Mouse (Mus musculus): ENCODE measurements around the gene Zcchc13.

The Zcchc13 gene

DNA sequence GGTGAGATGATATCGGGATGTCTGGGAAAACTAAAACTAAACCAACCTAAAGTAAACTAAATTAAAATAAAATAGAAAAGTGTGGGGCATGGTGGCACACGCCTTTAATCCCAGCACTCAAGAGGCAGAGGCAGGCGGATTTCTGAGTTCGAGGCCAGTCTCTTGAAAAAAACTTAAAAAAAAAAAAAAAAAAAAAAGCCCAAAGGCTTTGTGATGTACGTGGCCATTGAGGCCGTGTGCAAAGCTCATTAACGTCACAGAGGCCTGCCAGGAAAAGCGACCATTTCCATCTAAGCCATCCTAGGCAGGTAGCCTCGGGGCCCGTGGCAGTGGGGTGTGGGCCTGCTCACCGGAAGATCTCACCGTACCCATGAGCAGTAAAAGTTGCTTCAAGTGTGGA lies at the start of gene Zcchc13:
Gene Zcchc13, plus strand, starts transcription at position 284 of the 400 bp plus-strand sequence.
- in situ Hi-C loops (cut with MboI; ENCODE audit: unreplicated experiment in 2 of 2): loop anchor here (10.0 to 25.0 kb wide), 2 partner anchors 284 to 343 kb away; no protein-coding TSS in a partner anchor

DNA sequence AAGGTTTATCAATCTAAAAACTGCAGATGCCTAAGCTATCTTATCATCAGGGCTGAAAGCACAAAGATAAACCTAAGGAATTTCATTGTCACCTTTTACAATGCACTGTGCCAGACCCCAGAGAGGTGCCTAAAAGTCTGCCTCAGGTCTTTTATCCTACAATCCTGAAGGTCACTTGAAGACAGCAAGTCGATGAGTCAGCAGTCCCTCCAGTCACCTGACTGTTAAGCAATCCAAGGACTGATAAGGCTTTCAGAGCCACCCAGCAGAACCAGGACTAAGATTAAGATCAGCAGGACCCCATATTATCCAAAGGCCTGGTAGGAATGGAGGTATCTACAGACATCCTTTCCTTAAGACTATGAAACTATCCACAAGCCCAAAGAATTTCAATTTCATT lies 46.1 kb upstream of the Zcchc13 start:
- in situ Hi-C loops (cut with MboI; ENCODE audit: unreplicated experiment in 2 of 2): no loop called here

DNA sequence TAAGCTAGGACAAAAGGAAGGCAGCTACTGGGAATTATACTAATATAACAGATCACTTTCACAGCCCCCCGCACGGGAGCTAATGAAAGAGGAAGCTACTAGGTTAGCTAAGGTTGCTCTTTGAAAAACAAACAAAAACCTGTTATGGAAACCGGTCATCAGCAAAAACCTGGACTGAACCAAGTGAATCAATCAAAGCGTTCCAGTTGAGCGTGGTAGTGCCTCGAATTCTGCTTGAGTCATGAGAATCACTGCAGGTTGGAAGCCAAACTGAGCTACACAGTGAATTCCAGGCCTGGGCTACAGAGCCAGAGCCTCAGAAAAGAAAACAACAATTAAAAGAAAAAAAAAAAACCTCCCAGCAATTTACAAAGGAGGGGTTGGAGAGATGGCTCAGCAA lies 38.3 kb upstream of the Zcchc13 start:
- in situ Hi-C loops (cut with MboI; ENCODE audit: unreplicated experiment in 2 of 2): no loop called here

- in situ Hi-C loops (cut with MboI; ENCODE audit: unreplicated experiment in 2 of 2): loop anchor here in 1 of 2 experiments (25.0 kb wide), 4 partner anchors 885 to 1515 kb away; partner anchors contain the start of genes Phka1 and Uprt
These were observed 27.8 kb upstream of the Zcchc13 start for GRCm38 (mm10) chrX:103602553-103602952.

DNA sequence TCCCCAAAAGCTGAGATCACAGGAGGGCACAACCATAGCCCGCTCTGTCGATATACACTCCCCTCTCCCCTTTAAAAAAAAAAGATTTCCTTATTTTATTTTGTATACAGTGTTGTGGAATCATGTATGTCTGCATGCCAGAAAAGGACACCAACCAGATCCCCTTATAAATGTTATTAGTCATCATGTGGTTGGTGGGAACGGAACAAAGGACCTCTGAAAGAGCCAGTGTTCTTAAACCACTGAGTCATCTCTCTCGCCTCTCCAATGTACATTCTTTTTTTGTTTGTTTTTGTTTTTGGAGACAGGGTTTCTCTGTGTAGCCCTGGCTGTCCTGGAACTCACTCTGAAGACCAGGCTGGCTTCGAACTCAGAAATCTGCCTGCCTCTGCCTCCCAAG lies 26.2 kb upstream of the Zcchc13 start:
- in situ Hi-C loops (cut with MboI; ENCODE audit: unreplicated experiment in 2 of 2): loop anchor here in 1 of 2 experiments (25.0 kb wide), 4 partner anchors 883 to 1517 kb away; partner anchors contain the start of genes Phka1 and Uprt

DNA sequence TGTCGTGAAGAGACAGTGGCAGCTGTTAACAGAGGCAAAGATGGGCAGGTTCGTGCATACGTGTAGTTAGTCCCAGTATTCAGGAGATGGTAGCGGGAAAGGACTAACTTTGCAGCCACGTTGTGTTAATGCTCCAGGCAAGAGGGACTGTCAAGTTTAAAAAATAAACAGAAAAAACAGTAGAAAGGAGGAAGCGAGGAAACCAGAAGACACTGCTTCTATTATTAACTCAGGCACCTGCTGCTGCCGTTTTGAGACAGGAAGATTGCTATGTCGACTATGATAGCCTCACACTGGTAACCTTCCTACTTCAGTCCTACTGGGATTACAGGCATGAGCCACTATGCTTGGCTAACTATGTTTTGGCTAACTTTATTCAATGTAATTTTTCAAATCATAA lies 24.9 kb upstream of the Zcchc13 start:
- in situ Hi-C loops (cut with MboI; ENCODE audit: unreplicated experiment in 2 of 2): loop anchor here in 1 of 2 experiments (25.0 kb wide), 4 partner anchors 882 to 1518 kb away; partner anchors contain the start of genes Phka1 and Uprt

DNA sequence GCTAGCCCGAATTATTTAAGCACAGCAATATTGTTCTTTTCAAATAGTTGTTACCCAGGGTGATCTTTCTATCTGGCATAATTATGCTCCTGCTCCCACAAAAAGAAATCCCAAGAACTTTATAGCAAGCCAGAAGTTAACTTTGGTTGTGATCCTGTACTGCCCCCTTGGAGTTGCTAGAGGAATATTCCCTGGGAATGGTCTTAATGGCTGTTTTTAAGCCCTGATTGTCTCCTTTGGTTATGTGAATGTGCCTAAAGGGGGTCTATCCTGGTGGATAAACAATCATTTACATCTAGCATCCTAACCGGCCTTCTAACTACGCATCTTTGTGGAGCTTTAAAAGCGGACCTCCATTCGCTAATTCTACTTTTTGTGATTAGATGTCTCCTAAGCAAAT lies 20.0 kb upstream of the Zcchc13 start:
- in situ Hi-C loops (cut with MboI; ENCODE audit: unreplicated experiment in 2 of 2): loop anchor here in 1 of 2 experiments (25.0 kb wide), 4 partner anchors 877 to 1523 kb away; partner anchors contain the start of genes Phka1 and Uprt

GRCm38 (mm10) chrX:103611462-103611861 lies 18.9 kb upstream of the Zcchc13 start:
- in situ Hi-C loops (cut with MboI; ENCODE audit: unreplicated experiment in 2 of 2): loop anchor here in 1 of 2 experiments (25.0 kb wide), 4 partner anchors 876 to 1524 kb away; partner anchors contain the start of genes Phka1 and Uprt

GRCm38 (mm10) chrX:103614700-103615233 lies 15.6 kb upstream of the Zcchc13 start:
- in situ Hi-C loops (cut with MboI; ENCODE audit: unreplicated experiment in 2 of 2): loop anchor here in 1 of 2 experiments (25.0 kb wide), 4 partner anchors 873 to 1527 kb away; partner anchors contain the start of genes Phka1 and Uprt

DNA sequence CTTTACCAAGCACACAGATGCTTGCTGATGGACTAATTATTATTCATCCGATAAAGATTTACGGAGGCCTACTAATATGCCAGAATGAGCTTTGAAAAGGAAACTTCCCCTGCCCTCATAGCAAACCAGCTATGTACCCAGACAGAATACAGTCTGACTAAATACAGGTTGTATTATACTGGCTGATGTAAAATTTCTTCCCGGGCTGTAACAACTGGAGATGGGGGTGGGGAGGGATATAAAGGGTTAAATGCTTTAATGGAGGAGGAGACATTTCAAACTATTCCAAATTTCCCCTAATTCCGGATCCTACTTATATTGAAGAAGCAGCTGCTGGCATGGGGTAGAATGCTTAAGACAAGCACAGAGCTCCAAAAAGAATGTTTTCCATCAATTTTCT lies 14.9 kb upstream of the Zcchc13 start:
- in situ Hi-C loops (cut with MboI; ENCODE audit: unreplicated experiment in 2 of 2): loop anchor here in 1 of 2 experiments (25.0 kb wide), 4 partner anchors 872 to 1528 kb away; partner anchors contain the start of genes Phka1 and Uprt

GRCm38 (mm10) chrX:103616162-103616535 lies 14.2 kb upstream of the Zcchc13 start:
- in situ Hi-C loops (cut with MboI; ENCODE audit: unreplicated experiment in 2 of 2): loop anchor here in 1 of 2 experiments (25.0 kb wide), 4 partner anchors 871 to 1529 kb away; partner anchors contain the start of genes Phka1 and Uprt

GRCm38 (mm10) chrX:103616536-103617404 lies 13.6 kb upstream of the Zcchc13 start:
- in situ Hi-C loops (cut with MboI; ENCODE audit: unreplicated experiment in 2 of 2): loop anchor here in 1 of 2 experiments (25.0 kb wide), 4 partner anchors 871 to 1529 kb away; partner anchors contain the start of genes Phka1 and Uprt

DNA sequence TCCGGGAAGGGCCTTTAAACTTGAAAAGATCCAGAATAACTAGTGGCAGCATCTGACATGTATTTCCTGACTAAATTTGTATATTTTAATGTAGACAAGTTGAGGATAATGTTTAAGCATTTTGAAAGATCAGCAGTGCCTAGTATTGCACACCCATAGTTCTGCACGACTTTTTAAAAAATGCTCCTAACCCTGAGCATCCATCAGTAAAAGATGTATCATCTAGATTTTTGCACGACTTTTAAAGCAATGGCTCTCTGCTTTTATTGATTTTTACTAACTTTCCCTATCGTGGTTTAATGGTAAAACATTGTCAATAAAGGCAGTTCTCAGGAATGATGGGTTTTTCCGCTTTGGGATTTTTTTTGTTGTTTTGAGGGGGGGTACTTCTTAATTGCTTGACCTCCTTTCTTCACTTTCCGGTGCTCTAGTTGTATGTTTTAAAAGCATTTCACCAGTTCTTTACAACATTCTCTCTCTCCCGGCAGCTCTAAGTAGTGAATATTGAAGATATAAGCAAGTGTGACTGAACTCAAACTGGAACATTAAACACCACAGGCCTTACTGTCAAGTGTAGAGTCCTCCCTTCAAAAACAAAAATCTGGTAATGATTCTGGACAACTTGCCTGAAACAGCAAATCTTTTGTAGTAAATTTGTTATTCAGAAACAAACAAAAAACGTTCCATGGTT lies 12.8 kb upstream of the Zcchc13 start:
- in situ Hi-C loops (cut with MboI; ENCODE audit: unreplicated experiment in 2 of 2): loop anchor here in 1 of 2 experiments (25.0 kb wide), 4 partner anchors 870 to 1530 kb away; partner anchors contain the start of genes Phka1 and Uprt

GRCm38 (mm10) chrX:103621799-103622198 lies 8.6 kb upstream of the Zcchc13 start:
- in situ Hi-C loops (cut with MboI; ENCODE audit: unreplicated experiment in 2 of 2): loop anchor here (5.0 to 25.0 kb wide), 8 partner anchors 134 to 1534 kb away; partner anchors contain the start of genes Phka1 (in 1 of the 2), Rlim (in 1 of the 2) and Uprt (in 1 of the 2)

DNA sequence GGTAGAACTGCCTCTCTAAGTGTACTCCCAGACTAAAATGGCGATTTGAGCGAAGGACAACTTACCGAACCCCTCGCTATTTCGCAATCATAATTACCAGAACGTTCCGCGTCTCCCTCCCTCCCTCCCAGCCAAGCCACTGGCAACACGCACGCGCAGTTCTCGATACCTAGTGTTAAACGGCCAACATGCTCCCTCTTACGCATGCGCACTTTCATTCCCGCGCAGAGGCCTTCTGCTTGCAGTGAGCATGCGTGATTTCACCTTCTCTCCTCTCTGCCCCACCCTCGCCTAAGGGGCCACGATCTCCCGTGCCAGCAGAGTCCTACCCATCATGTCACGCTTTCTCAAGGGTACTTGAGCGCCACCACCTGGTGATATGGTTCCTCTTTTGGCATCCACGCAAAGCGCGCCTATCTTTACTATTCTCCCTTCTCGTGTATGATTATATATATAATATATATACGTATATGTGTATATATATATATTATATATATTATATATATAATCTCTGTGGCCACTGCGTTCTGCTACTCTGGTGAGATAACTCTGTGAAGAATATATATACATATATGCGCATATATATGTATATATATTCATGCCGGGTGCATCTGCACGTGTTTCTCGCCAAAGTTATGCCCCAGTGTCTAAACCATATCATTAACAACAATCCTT lies 8.0 kb upstream of the Zcchc13 start:
- in situ Hi-C loops (cut with MboI; ENCODE audit: unreplicated experiment in 2 of 2): loop anchor here (5.0 to 25.0 kb wide), 8 partner anchors 135 to 1535 kb away; partner anchors contain the start of genes Phka1 (in 1 of the 2), Rlim (in 1 of the 2) and Uprt (in 1 of the 2)

GRCm38 (mm10) chrX:103622935-103623280 lies 7.5 kb upstream of the Zcchc13 start:
- in situ Hi-C loops (cut with MboI; ENCODE audit: unreplicated experiment in 2 of 2): loop anchor here (5.0 to 25.0 kb wide), 8 partner anchors 136 to 1536 kb away; partner anchors contain the start of genes Phka1 (in 1 of the 2), Rlim (in 1 of the 2) and Uprt (in 1 of the 2)

DNA sequence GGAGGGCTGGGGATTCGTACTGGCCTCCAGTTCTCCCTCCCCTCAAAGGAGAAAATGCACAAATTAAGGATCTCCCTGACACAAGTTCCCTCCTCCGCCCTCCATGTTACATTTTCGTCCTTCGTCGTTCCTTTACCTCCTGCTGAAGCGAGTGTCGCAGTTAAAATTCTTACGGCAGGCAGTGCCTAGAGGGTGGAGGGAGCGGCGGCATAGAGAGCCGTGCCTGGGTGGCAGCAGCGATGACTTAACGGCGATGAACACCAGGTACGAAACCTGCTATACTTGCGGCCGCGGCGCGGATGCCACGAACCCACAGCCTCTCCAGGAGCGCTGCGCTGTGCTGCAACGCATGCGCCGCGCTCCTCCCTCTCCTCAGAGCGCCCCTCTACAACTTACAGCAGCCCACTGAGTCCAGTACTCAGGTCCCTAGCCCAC lies 7.0 kb upstream of the Zcchc13 start:
- in situ Hi-C loops (cut with MboI; ENCODE audit: unreplicated experiment in 2 of 2): loop anchor here (5.0 to 25.0 kb wide), 8 partner anchors 136 to 1536 kb away; partner anchors contain the start of genes Phka1 (in 1 of the 2), Rlim (in 1 of the 2) and Uprt (in 1 of the 2)

DNA sequence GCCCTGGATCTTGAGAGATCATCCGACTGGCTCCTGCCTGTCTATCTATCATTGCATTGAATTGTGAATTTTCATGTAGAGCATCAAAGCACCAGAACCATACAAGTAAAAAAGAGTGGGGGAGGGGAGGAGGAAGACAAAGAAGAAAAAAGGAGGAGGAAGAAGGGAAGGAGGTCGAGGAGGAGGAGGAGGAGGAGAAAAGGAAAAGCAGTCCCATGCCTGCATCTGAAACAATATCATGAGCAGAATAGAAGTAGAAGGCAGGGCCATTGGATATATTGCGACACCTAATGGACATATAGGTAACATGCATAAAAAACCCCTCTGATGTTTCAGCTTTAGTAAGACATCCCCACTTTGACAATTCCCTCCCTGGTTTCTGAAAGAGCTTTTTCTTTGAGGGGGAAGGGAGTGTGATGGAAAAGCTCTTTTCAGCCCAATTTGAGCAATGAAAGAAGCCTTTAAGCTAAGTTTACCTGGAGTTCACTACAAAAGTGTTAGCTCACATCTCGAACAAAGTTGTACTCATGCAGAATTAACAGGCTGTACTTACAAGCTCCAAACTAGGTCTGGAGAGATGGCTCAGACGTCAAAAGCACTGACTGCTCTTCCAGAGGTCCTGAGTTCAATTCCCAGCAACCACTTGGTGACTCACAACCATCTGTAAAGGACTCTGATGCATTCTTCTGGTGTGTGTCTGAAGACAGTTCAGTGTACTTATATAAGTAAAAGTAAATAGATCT lies 5.8 kb upstream of the Zcchc13 start:
- in situ Hi-C loops (cut with MboI; ENCODE audit: unreplicated experiment in 2 of 2): loop anchor here (5.0 to 25.0 kb wide), 11 partner anchors 137 to 1537 kb away; partner anchors contain the start of genes Phka1 (in 1 of the 2), Rlim (in 1 of the 2) and Uprt (in 1 of the 2)

Data from v-Abl transformed pro-B cells (cell line).